Mouse (Mus musculus) forebrain, embryonic 10.5 days (tissue): ENCODE measurements around the gene Cdh12. TPM values are rescaled to one million over a fixed set of nuclear protein-coding genes. Genes with fewer than 3 reads are reported as not detected.

Experiments
- DNase-seq: peaks from one replicate; pipeline ENCODE4 v3.0.0-alpha.2; 2017; ENCODE audit warnings: low spot score; ENCODE audit errors: extremely low spot score
- H3K27ac ChIP-seq: fragments of 300-500 bp; sonication (generic); 2 replicates; pipeline ENCODE4 v1.5.1; 2016; ENCODE audit warnings: mild to moderate bottlenecking
- H3K27me3 ChIP-seq: fragments of 300-500 bp; sonication (generic); 2 replicates; pipeline ENCODE4 v1.6.1; 2016; ENCODE audit warnings: mild to moderate bottlenecking; ENCODE audit not compliant: poor library complexity, severe bottlenecking
- H3K36me3 ChIP-seq: fragments of 300-500 bp; sonication (generic); replicated peaks from 2 replicates; pipeline ENCODE4 v1.6.1; 2016; ENCODE audit warnings: mild to moderate bottlenecking, moderate library complexity
- H3K4me1 ChIP-seq: fragments of 300-500 bp; sonication (generic); 2 replicates; pipeline ENCODE4 v1.6.1; 2016
- H3K4me3 ChIP-seq: fragments of 300-500 bp; sonication (generic); 2 replicates; pipeline ENCODE4 v1.5.1; 2016; ENCODE audit warnings: mild to moderate bottlenecking, moderate library complexity
- H3K9me3 ChIP-seq: fragments of 300-500 bp; sonication (generic); 2 replicates; pipeline ENCODE4 v1.6.1; 2016; ENCODE audit warnings: mild to moderate bottlenecking, moderate library complexity
- WGBS: fragments of 180-500 bp; shearing (Covaris S2); methylation state at CpG from one replicate; pipeline ENCODE4 v1.1.7; 2016; 5-methylcytosine and 5-hydroxymethylcytosine counted together
- microRNA-seq: library from miRNA; unstranded; fragments of <30 nt; microRNA quantifications from one replicate; pipeline ENCODE4, GENCODE M21; 2017
- polyA plus RNA-seq: library from polyadenylated mRNA; unstranded; fragments of >200 nt; fragmentation: Nextera tagmentation; extraction: Ambion mirVana; gene quantifications from 2 replicates; pipeline ENCODE4 v1.2.1, GENCODE M21; 2016

Gene Cdh12
- polyA plus RNA-seq, 1 experiment from 2014 or later: 0.24 TPM

GRCm38 (mm10) chr15:21536909-21537308, 1087.8 kb downstream of the Cdh12 start:
- H3K27ac ChIP-seq: no peak overlapping the region
- DNase-seq: no peak

DNA sequence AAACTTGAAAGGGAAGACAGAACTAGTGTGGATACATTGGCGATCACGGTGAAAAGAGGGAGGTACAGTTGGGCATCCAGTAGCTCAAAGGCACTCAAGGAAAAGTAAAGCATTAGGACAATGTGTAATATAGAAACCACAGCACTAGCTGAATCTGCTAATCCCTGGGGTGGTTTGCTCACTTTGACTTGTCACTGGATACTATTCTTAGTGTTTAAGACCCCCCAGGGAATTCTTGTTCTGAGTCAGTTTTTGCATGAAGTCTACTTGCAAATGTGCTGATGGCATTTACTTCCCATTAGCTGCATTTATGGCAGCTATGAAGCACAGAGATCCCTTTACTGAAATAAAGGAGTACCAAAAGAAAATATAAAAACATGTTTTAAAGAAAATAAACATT, 1095.7 kb downstream of the Cdh12 start:
- 94% methylated on average over 2 of the region's 2 CpGs for WGBS
- no peak overlapping the region for H3K27ac ChIP-seq
- no peaks in the 10 kb centered on the region for H3K9me3 ChIP-seq
- DNase-seq: no peak
- H3K4me1 ChIP-seq: no peaks in the 10 kb centered on the region
- H3K36me3 ChIP-seq: no peaks in the 10 kb centered on the region
- H3K27me3 ChIP-seq: no peaks in the 10 kb centered on the region
- H3K4me3 ChIP-seq: no peak overlapping the region

More at GRCm38 (mm10) chr15:21536909-21537308, 1087.8 kb downstream of the Cdh12 start:
- H3K4me1 ChIP-seq: no peaks in the 10 kb centered on the region
- H3K36me3 ChIP-seq: no peaks in the 10 kb centered on the region
- H3K9me3 ChIP-seq: no peaks in the 10 kb centered on the region
- 71% methylated on average over 2 of the region's 2 CpGs for WGBS
- H3K27me3 ChIP-seq: no peaks in the 10 kb centered on the region
- no peak overlapping the region for H3K4me3 ChIP-seq

GRCm38 (mm10) chr15:21555981-21556380, 1106.9 kb downstream of the Cdh12 start:
- Histone ChIP-seq H3K36me3 (no peaks in the 10 kb centered on the region), H3K27me3 (no peaks in the 10 kb centered on the region), H3K27ac (no peak overlapping the region), H3K4me1 (no peaks in the 10 kb centered on the region), H3K4me3 (no peak overlapping the region), H3K9me3 (no peaks in the 10 kb centered on the region)
- WGBS: 88% methylated on average over 4 of the region's 4 CpGs
- no peak for DNase-seq

DNA sequence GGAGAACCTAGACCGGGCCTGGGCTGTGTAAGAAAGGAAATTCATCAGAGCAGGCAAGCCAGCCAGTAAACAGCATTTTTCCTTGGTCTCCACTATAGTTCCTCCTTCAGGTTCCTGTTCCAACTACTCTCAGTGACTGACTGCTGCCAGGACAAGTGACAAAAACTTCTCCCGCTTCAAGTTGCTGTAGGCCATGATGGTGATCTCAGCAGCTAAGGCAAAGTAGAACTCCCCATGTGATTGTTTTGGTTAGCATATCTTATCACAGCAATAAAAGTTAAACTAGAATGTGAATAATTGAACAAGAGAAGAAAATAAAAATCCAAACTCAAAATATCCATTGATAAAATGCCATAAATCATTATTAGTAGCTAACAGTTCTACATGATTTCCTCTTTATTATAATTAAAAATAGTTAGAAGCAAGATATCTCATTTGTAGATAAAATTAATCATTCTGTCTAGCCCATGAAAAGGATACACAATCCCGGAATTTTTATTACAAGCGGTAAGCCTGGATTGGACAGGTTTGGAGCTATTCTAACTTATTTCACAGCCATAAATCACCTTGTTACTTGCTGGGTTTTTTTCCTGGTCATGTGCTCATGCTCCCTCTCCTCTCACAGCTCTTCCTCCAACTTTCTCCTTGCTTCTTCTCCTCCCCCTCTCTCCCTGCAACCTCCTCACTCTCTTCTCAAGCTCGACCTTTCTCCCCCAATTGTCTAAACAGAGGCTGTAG, 1117.4 kb downstream of the Cdh12 start:
- DNase-seq: no peak
- Histone ChIP-seq H3K4me3 (no peak overlapping the region), H3K27ac (no peak overlapping the region), H3K4me1 (no peaks in the 10 kb centered on the region), H3K36me3 (no peaks in the 10 kb centered on the region), H3K27me3 (no peaks in the 10 kb centered on the region), H3K9me3 (no peaks in the 10 kb centered on the region)
- WGBS: 83% methylated on average over 5 of the region's 5 CpGs

- 73% methylated on average over 4 of the region's 4 CpGs for WGBS
- no peak for DNase-seq
- Histone ChIP-seq H3K27ac (no peak overlapping the region), H3K27me3 (no peaks in the 10 kb centered on the region), H3K4me1 (no peaks in the 10 kb centered on the region), H3K4me3 (no peak overlapping the region), H3K9me3 (no peaks in the 10 kb centered on the region), H3K36me3 (no peaks in the 10 kb centered on the region)
These were observed 1155.4 kb downstream of the Cdh12 start for GRCm38 (mm10) chr15:21604510-21604909.

Small RNA genes lying within 50 kb of the gene (microRNA-seq; reads per million reads assigned to microRNA genes)
- not detected for gene Gm27397

Other genes starting within 250 kb of the Cdh12 start
- gene Acot10, start 217.5 kb downstream of the Cdh12 start, polyA plus RNA-seq: 0.14 TPM in 1 of 2 replicates, not detected in the other